Mouse (Mus musculus) intestine, postnatal 0 days (tissue): ENCODE results near the gene Pimreg. TPM values are rescaled to one million over a fixed set of nuclear protein-coding genes. Genes with fewer than 3 reads are reported as not detected.

Source experiments
- ATAC-seq: fragments of 200-750 bp; cut with Nextera tagmentation; 2 replicates; pipeline ENCODE4 v1.8.0; 2017; ENCODE audit warnings: mild to moderate bottlenecking, moderate TSS enrichment, moderate library complexity
- H3K27ac ChIP-seq: fragments of 300-500 bp; sonication (generic); 2 replicates; pipeline ENCODE4 v1.5.1; 2014; ENCODE audit warnings: mild to moderate bottlenecking, low read depth, low read length, moderate library complexity
- H3K27me3 ChIP-seq: fragments of 300-500 bp; sonication (generic); replicated peaks from 2 replicates; pipeline ENCODE4 v1.6.1; 2014; ENCODE audit warnings: low read length, mixed read lengths; ENCODE audit not compliant: control insufficient read depth, insufficient read depth
- H3K36me3 ChIP-seq: fragments of 300-500 bp; sonication (generic); 2 replicates; pipeline ENCODE4 v1.6.1; 2014; ENCODE audit warnings: mild to moderate bottlenecking, moderate library complexity; ENCODE audit not compliant: control insufficient read depth, insufficient read depth
- H3K4me1 ChIP-seq: fragments of 300-500 bp; sonication (generic); replicated peaks from 2 replicates; pipeline ENCODE4 v1.6.1; 2014; ENCODE audit warnings: antibody characterized with exemption, low read length, mixed read lengths; ENCODE audit not compliant: control insufficient read depth, insufficient read depth
- H3K4me2 ChIP-seq: fragments of 300-500 bp; sonication (generic); replicated peaks from 2 replicates; pipeline ENCODE4 v1.6.1; 2014; ENCODE audit warnings: low read depth, mild to moderate bottlenecking, moderate library complexity
- H3K4me3 ChIP-seq: fragments of 300-500 bp; sonication (generic); 2 replicates; pipeline ENCODE4 v1.5.1; 2014; ENCODE audit warnings: low read depth, low read length
- H3K9ac ChIP-seq: fragments of 300-500 bp; sonication (generic); 2 replicates; pipeline ENCODE4 v1.6.1; 2014; ENCODE audit warnings: mild to moderate bottlenecking, low read depth, low read length
- H3K9me3 ChIP-seq: fragments of 300-500 bp; sonication (generic); 2 replicates; pipeline ENCODE4 v1.6.1; 2016; ENCODE audit warnings: mixed run types; ENCODE audit not compliant: control insufficient read depth
- CTCF ChIP-seq: sonication (generic); IDR thresholded peaks from 2 replicates; pipeline ENCODE4 v1.5.1; 2016; ENCODE audit warnings: low read depth, mild to moderate bottlenecking, control low read depth, antibody characterized with exemption, moderate library complexity
- WGBS: fragments of 180-500 bp; shearing (Covaris S2); extraction: QIAGEN DNeasy Blood & Tissue Kit; methylation state at CpG from one replicate; pipeline ENCODE4 v1.1.7; 2014; 5-methylcytosine and 5-hydroxymethylcytosine counted together
- polyA plus RNA-seq: library from polyadenylated mRNA; unstranded; fragments of >200 nt; fragmentation: Nextera tagmentation; extraction: Ambion mirVana; gene quantifications from 2 replicates; pipeline ENCODE4 v1.2.1, GENCODE M21; 2015

Gene Pimreg
- polyA plus RNA-seq, 1 experiment from 2014 or later: 17.4 TPM

GRCm38 (mm10) chr11:72003171-72003570, 38.7 kb upstream of the Pimreg start:
- Histone ChIP-seq H3K9me3 (no peaks in the 10 kb centered on the region), H3K4me3 (no peak overlapping the region), H3K36me3 (no peaks in the 10 kb centered on the region), H3K27ac (no peak overlapping the region), H3K4me1 (no peaks in the 10 kb centered on the region), H3K9ac (no peak overlapping the region), H3K27me3 (no peaks in the 10 kb centered on the region), H3K4me2 (no peak overlapping the region)
- no peak for ATAC-seq
- WGBS: 44% methylated on average over 9 of the region's 9 CpGs
- no peak for TF ChIP-seq CTCF

GRCm38 (mm10) chr11:72005547-72005946, 36.3 kb upstream of the Pimreg start:
- H3K36me3 ChIP-seq: no peaks in the 10 kb centered on the region
- no peaks in the 10 kb centered on the region for H3K27me3 ChIP-seq
- ATAC-seq: no peak
- no peaks in the 10 kb centered on the region for H3K9me3 ChIP-seq
- WGBS: 88% methylated on average over 6 of the region's 6 CpGs
- no peak for TF ChIP-seq CTCF
- no peak overlapping the region for H3K9ac ChIP-seq
- no peak overlapping the region for H3K4me3 ChIP-seq
- H3K27ac ChIP-seq: no peak overlapping the region
- no peak overlapping the region for H3K4me2 ChIP-seq
- H3K4me1 ChIP-seq: no peaks in the 10 kb centered on the region

- 19% methylated on average over 5 of the region's 5 CpGs for WGBS
- TF ChIP-seq CTCF: no peak
- Histone ChIP-seq H3K27me3 (no peaks in the 10 kb centered on the region), H3K27ac (no peak overlapping the region), H3K36me3 (no peaks in the 10 kb centered on the region), H3K4me2 (no peak overlapping the region), H3K4me1 (no peaks in the 10 kb centered on the region), H3K4me3 (no peak overlapping the region), H3K9me3 (no peaks in the 10 kb centered on the region), H3K9ac (no peak overlapping the region)
- ATAC-seq: no peak
These were observed 31.5 kb upstream of the Pimreg start for GRCm38 (mm10) chr11:72010367-72010766.

GRCm38 (mm10) chr11:72010940-72011722, 30.7 kb upstream of the Pimreg start:
- Histone ChIP-seq H3K9ac (no peak overlapping the region), H3K9me3 (no peaks in the 10 kb centered on the region), H3K27me3 (no peaks in the 10 kb centered on the region), H3K4me3 (no peak overlapping the region), H3K36me3 (no peaks in the 10 kb centered on the region), H3K4me1 (no peaks in the 10 kb centered on the region), H3K4me2 (no peak overlapping the region), H3K27ac (no peak overlapping the region)
- TF ChIP-seq CTCF: no peak
- ATAC-seq: no peak
- 26% methylated on average over 9 of the region's 9 CpGs for WGBS

- Histone ChIP-seq H3K4me2 (no peak overlapping the region), H3K27me3 (no peaks in the 10 kb centered on the region), H3K27ac (no peak overlapping the region), H3K4me3 (no peak overlapping the region), H3K36me3 (no peaks in the 10 kb centered on the region), H3K9me3 (no peaks in the 10 kb centered on the region), H3K4me1 (no peaks in the 10 kb centered on the region), H3K9ac (no peak overlapping the region)
- 77% methylated on average over 1 of the region's 1 CpGs for WGBS
- TF ChIP-seq CTCF: no peak
- ATAC-seq: no peak
These were observed 29.9 kb upstream of the Pimreg start for GRCm38 (mm10) chr11:72011955-72012354.

GRCm38 (mm10) chr11:72014674-72015073, 27.2 kb upstream of the Pimreg start:
- no peak overlapping the region for H3K27ac ChIP-seq
- ATAC-seq: no peak
- H3K4me1 ChIP-seq: no peaks in the 10 kb centered on the region
- no peak overlapping the region for H3K9ac ChIP-seq
- H3K9me3 ChIP-seq: no peaks in the 10 kb centered on the region
- WGBS: 76% methylated on average over 4 of the region's 4 CpGs
- TF ChIP-seq CTCF: no peak
- no peaks in the 10 kb centered on the region for H3K36me3 ChIP-seq
- H3K4me2 ChIP-seq: no peak overlapping the region
- H3K27me3 ChIP-seq: no peaks in the 10 kb centered on the region
- H3K4me3 ChIP-seq: no peak overlapping the region
